Mouse (Mus musculus) A20 (cell line): Measurements from ENCODE around the gene Zfp536.
"Not testable (repeated sequence)": the region's sequence is repeated elsewhere in the genome, so short reads cannot be mapped to it uniquely, and the experiment has no call there.

Experiments
- DNase-seq: peaks from one replicate; pipeline ENCODE4 v3.0.0-alpha.2; 2011; ENCODE audit warnings: low read depth, low spot score

The Zfp536 gene

DNA sequence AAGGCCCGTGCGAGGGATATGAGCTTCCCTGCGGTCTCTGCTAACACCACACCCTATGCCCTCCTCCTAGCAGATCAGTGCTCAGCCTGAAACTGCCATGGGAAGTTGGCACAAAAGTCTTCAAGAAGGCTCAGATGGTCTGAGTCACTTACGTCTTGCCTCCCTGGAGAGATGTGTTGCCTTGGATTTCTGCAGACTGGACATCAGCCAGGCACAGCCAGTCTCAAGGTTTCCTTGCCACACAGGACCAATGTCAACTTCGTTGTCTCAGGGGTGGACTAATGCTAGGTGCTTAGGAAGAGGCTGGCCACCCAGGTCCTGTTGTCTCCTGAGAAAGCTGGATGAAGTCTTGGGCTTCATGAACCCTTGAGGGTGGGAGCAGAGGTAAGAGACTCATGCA is 14.6 kb downstream of the Zfp536 start:
- no peak for DNase-seq

DNA sequence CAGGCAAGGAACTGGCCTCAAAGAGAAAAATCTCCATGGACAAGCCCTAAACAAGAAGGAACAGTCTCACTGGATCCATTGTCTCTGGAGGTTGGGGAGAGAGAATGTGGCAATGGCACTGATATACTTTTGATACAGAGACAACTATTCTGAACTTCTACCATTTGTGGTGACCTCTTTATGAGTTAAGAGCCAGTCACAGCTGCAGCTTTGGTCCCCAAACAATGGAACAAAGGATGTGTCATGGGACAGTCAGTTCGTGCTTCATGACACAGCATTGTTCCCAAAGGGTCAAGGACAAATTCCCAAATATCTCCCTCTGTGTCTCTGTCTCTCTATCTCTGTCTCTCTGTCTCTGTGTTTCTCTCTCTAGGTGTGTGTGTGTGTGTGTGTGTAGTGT is 20.4 kb downstream of the Zfp536 start:
- DNase-seq: no peak

DNA sequence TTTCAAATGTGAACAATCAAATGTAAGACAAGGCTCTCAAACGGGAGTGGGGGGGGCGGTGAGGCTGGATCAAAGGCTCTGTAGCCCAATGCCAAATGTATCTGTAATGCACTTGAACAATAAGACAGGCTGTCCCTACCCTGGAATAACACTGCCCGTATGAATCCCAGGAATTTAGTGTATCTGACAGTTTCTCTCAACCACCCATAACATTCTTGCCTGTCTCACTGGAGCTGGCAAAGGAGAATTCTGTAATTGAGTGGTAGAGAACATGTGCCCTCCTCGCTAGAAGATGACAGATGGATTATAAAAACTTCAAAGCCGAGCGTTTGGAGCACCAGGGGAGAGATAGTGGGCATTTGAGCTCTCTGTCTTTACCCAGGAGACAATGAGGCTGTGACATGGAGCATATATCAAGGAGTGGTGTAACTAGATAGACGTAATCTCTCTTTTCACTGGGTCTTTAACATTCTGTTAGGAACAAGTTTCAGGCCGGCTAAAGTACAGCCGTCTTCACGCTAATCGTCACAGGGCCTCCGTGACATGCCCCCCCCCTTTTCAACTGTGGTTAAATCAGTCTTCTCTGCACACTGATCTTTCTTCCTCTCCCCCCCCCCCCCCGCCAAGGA is 27.2 kb downstream of the Zfp536 start:
- DNase-seq: no peak

DNA sequence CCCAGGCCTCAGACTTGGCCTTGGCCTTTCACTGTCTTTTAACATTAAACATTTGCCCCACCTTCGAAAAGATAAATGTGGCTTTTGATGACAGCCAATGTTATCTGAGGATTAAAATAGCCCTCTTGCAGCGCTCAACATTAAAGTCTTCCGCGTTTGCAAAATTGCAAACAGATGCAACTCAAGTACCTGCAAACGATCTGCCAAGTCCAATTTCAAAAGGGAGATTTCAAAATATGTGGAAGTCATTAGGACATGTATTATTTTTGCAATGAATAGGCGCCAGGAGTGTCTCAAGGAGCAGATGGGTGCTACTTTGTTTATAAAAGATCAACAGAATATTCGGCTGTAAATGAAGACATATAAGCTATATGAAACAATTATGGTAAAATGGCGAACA is 30.1 kb downstream of the Zfp536 start:
- DNase-seq: no peak

DNA sequence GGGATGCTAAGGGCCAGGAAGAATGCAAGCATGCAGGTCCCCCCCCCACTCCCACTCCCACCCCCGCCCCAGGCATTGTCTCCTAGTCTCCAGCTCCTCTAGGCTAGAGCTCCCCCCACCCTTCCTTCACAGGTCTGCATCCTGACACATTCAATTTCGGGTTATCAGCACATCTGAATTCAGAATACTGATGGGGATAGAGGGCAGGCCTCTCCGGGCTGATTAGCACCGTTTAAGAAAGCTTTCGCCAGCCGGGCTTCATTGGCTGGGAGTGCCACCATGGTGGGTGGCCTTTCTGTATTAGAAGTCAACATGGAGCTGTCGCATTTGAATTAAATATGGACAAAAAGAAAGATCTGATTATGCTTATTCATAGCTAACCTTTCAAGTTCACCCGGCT is 36.2 kb downstream of the Zfp536 start:
- no peak for DNase-seq

DNA sequence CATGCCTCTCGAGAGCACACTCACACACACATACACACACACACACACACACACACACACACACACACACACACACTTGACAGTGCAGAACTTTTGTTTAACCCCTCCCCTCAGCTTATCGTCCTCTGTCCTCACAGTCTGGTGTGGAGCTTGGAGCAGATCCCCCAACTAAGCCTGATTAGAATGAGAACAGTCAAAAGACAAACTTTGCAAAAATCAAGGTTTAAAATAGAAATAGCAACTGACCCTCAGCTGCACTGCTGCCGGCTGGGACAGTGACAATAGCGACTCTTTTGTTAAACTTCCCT is 37.1 kb downstream of the Zfp536 start:
- no peak for DNase-seq

DNA sequence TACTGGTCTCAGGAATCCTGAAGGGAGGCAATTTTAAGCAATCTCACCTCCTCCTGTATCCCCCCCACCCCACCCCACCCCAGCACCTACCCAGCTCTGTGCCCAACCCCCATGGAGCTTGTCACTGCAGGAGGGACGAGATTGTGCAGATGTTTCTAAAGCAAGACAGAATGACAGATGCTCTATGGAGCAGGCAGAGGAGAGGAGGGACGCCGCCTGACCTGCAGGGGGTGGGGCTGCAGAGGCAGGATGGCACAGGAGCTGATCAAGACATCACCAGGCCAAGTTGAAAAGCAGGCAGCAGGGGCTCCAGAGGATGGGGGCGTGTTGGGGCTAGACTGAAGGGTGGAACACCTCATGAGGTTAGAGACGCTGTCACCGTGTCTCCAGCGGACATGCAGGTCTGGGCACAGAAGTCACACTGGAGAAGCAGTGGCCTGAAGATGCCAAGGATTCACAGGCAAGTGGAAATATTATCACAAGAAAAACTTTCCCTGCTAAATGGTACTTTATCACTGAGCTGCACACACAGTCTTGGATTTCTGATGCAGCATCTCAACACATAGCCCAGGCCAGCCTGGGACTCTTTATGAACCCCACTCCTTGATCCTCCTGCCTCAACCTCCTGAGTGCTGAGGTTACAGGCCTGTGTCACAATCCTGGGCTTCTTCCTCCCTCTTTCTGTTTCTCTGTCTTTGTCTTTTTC is 37.6 kb downstream of the Zfp536 start:
- no peak for DNase-seq

DNA sequence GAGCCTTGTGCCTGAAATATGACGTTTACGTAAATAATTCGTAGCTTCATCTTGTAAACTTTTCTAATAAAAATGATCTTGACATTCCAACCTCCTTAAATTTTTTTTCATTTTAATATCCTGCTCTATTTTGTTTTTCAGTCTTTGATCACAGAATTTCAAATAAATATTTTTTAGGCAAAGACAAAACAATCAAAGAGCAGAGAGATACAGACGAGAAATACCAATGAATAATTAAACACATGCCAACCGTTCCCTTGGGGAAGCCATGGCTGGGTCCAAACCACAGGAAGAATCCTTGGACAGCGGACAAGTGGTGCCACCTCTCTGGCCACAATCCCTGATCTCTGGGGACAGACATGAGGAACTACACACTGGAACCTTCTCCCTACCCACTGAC is 38.3 kb downstream of the Zfp536 start:
- no peak for DNase-seq

DNA sequence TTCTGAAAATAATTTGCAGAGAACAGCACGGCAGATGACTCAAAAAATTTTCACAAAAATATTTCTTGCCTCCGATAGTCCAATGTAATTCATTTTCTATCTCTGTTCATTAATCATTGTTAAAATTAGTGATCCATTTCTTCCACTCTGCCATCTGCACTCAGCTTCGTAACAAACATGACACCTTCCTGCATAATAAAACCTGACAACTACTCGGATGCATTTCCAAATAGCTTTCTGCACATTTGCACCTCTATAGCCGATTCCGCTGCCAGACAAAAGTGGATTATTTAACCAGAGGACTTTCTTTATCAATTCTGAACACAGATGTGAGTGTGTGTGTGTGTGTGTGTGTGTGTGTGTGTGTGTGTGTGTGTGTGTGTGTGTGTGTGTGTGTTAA is 38.9 kb downstream of the Zfp536 start:
- no peak for DNase-seq

DNA sequence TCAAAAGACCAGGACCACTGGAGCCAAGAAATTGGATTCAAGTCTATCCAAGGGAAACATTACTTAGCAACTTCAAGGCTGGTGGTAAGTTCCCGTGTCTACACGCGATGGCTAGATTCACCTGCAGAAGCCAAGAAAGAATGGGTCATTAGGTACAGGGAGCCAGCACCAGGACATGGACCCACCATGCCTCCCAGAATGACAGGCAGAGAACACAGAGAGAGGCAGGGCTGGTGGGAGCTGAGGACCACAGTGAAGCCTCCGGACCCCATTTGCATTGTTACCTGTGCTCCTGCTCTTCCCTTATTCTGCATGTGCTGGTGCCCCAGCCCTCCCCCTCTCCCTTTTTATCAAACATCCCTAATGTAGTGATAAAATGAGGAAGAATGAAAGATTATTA is 39.4 kb downstream of the Zfp536 start:
- DNase-seq: no peak

DNA sequence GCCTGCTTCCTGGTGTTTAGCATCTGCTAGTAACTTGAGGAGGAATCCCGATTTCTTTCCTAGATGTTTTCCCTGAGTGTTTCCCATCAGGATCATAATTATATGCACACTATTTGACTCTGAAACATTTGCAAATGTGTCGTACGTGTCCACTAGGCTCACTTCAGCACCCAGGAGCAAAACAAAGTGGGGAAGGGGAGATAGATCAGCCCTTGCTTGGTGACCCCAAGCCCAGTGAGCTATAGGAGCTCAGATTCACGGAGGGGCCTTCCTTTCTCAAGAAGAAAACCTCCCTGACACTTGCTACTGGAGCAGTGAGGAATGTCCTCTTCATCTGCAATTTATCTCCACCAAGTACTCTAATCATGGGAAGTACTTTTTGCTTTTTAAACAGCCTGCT is 40.7 kb downstream of the Zfp536 start:
- DNase-seq: no peak

DNA sequence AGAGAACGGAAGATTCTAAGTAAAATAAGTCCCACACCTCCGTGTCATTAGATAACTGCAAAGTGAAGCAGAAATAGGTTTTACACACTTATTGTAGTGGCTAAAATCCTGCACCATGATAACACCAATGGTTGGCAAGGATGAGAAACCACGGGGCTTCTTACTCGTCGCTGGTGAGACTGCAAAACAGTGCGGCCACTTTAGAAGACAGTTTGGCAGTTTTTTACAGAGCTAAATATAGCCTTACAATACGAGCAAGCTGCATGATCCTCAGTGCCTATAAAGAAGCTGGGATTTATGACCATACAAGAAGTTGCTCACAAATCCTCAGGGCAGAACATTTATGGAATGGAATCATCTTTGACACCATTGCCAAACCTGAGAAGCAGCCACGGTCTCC is 45.7 kb downstream of the Zfp536 start:
- no peak for DNase-seq

DNA sequence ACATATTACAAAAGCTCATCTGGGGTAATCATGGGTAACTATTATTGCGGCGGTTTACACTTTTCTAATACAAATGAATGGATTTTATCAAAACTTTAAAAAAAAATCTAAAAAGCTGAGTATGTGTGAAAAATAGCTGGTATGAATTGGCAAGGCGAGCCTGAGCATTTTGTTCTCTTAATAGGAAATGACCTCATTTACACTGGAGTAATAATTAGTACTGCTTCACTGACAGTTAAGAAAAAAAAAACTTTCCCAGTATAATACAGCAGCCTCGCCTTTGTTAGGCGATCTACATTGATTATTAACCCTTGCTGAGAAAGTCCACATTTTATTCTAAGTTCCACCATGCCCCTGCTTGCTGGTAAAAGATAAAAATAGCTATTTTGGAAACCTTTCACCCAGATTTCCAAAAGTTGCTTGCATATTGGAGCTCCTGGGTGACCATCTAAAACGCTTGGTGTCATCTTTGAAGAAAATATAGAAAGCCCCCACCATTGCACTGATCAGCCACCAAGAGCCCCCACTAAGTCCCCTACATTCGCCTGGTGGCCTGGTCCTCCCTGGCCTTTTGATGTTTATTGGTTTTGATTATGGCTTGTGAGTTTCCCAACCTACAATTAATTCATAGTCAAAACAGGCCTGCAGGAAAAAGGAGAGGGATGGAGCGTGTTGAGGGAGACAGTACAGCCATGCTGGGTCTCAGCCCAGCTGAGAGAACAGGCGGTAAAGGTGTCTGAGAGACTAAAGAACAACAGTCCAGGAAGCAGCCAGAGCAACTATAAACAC is 49.2 kb downstream of the Zfp536 start:
- DNase-seq: no peak

DNA sequence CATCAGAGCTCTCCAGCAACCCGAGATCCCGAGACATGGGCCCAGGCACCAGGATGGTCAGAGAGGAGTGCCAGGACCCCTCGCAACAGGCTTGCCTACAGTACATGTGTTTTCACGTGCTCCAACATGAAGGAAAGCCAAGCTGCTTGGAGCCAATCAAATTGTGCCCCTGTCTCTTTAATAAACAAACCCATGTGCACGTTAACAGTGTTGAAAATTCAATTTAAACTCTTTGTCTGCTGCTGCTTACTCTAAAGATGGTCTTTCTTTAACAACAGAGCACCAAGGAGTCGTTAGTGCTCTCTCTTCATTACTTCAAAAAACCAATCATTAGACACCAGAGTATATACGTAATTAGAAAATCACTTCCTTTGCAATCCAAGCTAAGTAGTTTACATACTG is 50.2 kb downstream of the Zfp536 start:
- no peak for DNase-seq

DNA sequence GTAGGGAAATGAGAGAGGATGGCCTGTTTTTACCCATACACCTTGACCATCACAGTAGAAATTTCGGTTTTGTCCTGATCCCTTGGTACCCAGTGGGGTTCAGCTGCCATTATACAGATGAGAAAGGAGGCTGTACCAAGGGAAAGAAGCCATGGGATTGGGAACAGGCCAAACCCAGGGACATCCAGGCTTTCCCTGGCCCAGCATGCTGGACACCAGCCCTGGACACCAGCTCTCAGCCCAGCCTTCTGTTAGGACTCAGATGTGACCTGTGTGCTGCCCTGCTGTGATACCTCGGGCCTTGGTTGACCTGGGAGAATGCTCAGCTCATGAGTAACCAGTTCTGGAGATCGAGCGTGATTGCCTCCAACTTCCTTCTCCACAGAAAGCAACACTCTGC is 51.8 kb downstream of the Zfp536 start:
- no peak for DNase-seq

DNA sequence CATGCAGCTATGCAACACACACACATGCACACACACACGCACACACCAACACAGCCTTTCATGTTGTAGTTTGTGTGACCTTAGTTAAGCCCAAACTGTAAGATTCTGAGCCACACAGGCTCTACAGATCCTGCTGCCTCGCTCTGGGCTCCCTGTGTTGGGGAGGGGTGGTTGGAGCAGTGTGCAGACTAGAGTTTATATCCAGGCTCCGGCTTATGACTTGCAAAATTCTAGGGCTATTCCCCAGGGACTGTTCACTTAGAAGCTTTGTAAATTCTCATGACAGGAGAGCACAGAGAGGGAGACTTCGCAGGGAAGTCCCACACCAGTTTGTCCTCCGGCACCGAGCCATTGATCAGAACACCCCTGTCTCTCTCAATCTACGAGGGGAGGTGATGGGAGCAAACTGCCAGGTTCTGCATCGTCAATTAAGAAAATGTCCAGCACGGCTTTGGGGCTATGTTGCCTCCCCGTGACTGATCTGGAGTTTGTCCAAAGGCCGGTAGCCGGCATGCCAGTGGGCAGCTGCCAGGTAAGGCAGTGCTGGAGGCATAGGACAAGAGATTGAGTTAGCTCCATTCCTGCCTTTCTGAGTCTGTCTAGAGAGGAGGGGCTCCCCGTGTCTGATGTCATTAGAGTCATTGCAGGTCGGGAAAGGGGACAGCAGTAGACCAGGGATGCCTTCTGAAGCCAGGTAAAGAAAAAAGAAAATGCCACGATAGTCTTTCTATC is 54.6 kb downstream of the Zfp536 start:
- no peak for DNase-seq

DNA sequence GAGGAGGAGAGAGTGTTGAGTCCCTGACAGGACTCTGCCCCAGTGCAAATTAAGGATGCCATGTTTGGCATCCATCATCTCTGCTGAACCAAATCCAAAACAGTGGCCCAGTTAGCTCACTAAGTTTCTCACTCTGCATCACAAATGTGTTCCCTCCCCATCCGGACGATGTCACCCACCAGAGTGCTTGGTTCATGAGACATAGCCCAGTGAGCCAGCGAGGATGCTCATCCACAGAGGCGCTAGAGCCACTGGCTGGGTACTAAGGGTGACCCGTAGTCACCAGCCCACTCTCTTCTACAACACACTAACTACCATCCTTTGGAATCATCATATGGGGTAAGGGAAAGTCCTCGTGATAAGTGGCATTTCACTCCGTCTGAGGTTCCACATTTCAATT is 56.4 kb downstream of the Zfp536 start:
- DNase-seq: no peak

DNA sequence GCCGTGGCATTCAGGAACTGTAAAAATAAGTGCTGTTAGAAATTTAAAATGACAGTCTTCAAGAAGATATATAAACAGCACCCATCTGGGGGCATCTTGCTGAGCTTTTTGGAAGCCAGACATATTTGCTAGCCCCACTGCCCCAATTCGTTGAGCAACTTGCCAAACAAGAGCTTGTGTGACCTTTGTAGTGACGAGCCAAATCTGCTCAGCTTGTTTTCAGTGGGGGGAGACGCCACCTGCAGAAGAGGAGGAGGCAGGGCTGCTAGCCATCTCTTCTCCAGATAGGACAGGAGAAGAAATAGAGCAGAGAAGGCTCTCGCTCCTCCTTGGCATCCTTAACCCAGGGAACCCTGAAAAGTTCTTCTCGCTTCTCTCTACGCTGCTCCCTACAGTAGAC is 56.8 kb downstream of the Zfp536 start:
- DNase-seq: no peak

DNA sequence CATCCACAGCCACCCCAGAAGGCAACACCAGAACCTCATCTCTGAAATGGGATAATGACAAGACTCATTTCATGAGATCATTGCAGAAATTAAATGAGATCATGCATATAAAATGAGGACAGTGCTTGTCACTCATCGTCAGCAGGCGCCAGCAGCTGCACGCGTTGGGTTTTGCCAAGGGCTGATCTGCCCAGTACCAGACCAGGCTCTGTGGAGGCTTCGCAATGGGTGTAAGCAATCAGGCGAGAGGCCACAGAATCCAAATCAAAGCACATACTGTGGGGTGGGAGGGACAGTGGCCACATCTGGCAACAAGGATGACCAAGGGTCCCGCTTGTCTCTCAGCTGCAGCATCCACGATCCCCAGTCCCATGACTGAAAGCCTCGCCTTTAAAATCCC is 69.0 kb downstream of the Zfp536 start:
- no peak for DNase-seq

DNA sequence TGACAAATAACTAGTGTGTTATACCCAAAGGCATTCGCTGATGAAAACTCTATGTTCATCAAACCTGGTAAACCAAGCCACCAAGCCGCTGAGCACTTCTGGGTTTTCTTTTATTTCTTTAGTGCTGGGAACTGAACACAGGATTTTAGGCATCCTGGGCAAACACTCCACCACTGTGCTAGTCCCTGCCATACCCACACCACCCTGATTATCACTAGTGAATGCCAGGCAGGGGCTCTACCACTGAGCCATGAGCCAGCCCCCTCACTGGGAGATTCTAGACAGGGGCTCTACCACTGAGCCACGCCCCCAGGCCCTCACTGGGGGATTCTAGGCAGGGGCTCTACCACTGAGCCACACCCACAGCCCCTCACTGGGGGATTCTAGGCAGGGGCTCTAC is 76.1 kb downstream of the Zfp536 start:
- DNase-seq: not testable (repeated sequence)

DNA sequence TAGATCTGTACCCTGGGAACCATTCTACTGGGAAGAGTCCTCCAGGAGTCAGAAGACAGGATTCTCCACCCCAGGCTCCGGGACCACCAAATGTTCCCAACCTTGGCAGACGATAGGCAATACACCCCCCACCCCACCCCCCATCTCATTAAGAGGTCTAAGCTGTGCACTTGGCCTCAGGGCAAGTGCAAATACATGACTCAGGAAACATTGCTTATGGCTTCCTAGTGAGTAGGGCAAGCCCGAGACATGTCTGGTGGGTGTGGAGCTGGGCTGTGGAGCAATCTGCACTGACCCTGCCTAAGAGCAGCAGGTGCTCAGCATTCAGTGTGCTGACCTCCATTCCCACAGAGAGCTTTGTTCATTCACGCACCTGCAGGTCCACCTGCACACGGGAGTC is 78.4 kb downstream of the Zfp536 start:
- no peak for DNase-seq

DNA sequence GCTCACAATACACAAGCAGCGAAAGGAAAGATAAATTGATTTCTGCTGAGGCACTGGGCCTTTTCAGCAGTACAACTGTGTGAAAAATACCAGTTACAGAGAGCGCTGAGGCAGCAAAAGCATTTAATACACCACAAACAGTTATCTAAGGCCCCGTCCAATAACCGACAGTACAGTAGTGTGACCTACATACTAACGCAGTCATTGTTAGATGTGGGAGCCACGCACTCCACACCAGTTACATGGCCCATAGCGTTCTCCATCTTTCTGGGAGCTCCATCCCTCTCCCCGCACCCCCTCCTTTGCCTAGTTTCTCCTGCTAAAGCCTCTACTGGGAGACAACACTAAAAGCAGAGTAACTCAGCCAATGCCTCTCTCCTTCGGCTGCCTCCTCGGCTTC is 82.8 kb downstream of the Zfp536 start:
- DNase-seq: no peak
